Mouse (Mus musculus) myocyte (in vitro differentiated cells): Measurements from ENCODE around the gene F11.

ENCODE experiments used
- CEBPB ChIP-seq: IDR thresholded peaks from 2 replicates; pipeline ENCODE4 v1.6.1; 2011; ENCODE audit warnings: mild to moderate bottlenecking, moderate library complexity; ENCODE audit not compliant: poor library complexity, insufficient read depth, severe bottlenecking
- E2F4 ChIP-seq: IDR thresholded peaks from one replicate; pipeline ENCODE4 v1.6.1; 2011; ENCODE audit warnings: mild to moderate bottlenecking, control low read depth, moderate library complexity; ENCODE audit not compliant: insufficient read depth
- MAX ChIP-seq: IDR thresholded peaks from one replicate; pipeline ENCODE4 v1.6.1; 2011; ENCODE audit warnings: low read depth, mild to moderate bottlenecking, control low read depth
- MYOD1 ChIP-seq, 3 experiments: IDR thresholded peaks; one replicate each; pipeline ENCODE4 v1.6.1; 2011; ENCODE audit warnings: control low read depth in 2 of 3, low read depth in 2 of 3, mild to moderate bottlenecking in 2 of 3, moderate library complexity in 1 of 3; ENCODE audit not compliant: insufficient read length in 2 of 3, control insufficient read depth in 1 of 3
- MYOG ChIP-seq, 3 experiments: IDR thresholded peaks; one replicate each; pipeline ENCODE4 v1.6.1; 2011; ENCODE audit warnings: control low read depth in 2 of 3, low read depth in 2 of 3, mild to moderate bottlenecking in 2 of 3; ENCODE audit not compliant: insufficient read length in 2 of 3, control insufficient read depth in 1 of 3, insufficient read depth in 1 of 3
- POLR2A ChIP-seq: IDR thresholded peaks from one replicate; pipeline ENCODE4 v1.6.1; 2011; ENCODE audit warnings: low read depth, mild to moderate bottlenecking, control low read depth, moderate library complexity; ENCODE audit not compliant: insufficient read length
- POLR2AphosphoS2 ChIP-seq: IDR thresholded peaks from one replicate; pipeline ENCODE4 v1.6.1; 2011; ENCODE audit warnings: low read depth, control low read depth; ENCODE audit not compliant: insufficient read length
- SRF ChIP-seq: IDR thresholded peaks from one replicate; pipeline ENCODE4 v1.6.1; 2011; ENCODE audit warnings: low read depth; ENCODE audit not compliant: control insufficient read depth, insufficient read length
- TCF12 ChIP-seq: IDR thresholded peaks from one replicate; pipeline ENCODE4 v1.6.1; 2011; ENCODE audit warnings: mild to moderate bottlenecking, control low read depth; ENCODE audit not compliant: poor library complexity, insufficient read depth, severe bottlenecking
- USF1 ChIP-seq: IDR thresholded peaks from one replicate; pipeline ENCODE4 v1.6.1; 2011; ENCODE audit warnings: low read depth, mild to moderate bottlenecking, control low read depth, moderate library complexity

GRCm38 (mm10) chr8:45277453-45277852, 15.6 kb upstream of the F11 start:
- TF ChIP-seq SRF = no peak
- TF ChIP-seq POLR2A = no peak
- no peak for TF ChIP-seq MAX
- TF ChIP-seq MYOD1 (IDR thresholded peaks at IDR 0.05; ENCODE audit: control insufficient read depth in 1 of 3, insufficient read length in 2 of 3, low read depth in 2 of 3) = no peak
- TF ChIP-seq POLR2AphosphoS2 = no peak
- no peak for TF ChIP-seq USF1
- TF ChIP-seq E2F4 = no peak
- no peak for TF ChIP-seq CEBPB
- TF ChIP-seq MYOG (IDR thresholded peaks at IDR 0.05; ENCODE audit: control insufficient read depth in 1 of 3, insufficient read depth in 1 of 3, insufficient read length in 2 of 3, low read depth in 2 of 3) = no peak
- no peak for TF ChIP-seq TCF12
